Mouse (Mus musculus) C2C12 (cell line): ENCODE measurements around the gene Ppm1l.

Experiments
- CEBPB ChIP-seq: IDR thresholded peaks from one replicate; pipeline ENCODE4 v1.6.1; 2011; ENCODE audit warnings: low read depth, mild to moderate bottlenecking, control low read depth, moderate library complexity
- CTCF ChIP-seq: IDR thresholded peaks from one replicate; pipeline ENCODE4 v1.5.1; 2011; ENCODE audit not compliant: control insufficient read depth, insufficient read depth, insufficient read length
- FOSL1 ChIP-seq: IDR thresholded peaks from one replicate; pipeline ENCODE4 v1.8.0; 2011; ENCODE audit warnings: mild to moderate bottlenecking, low read length; ENCODE audit not compliant: poor library complexity, insufficient read depth, severe bottlenecking
- MAX ChIP-seq: IDR thresholded peaks from one replicate; pipeline ENCODE4 v1.6.1; 2011; ENCODE audit warnings: mild to moderate bottlenecking, control low read depth
- MYOD1 ChIP-seq: IDR thresholded peaks from one replicate; pipeline ENCODE4 v1.6.1; 2011; ENCODE audit warnings: low read depth; ENCODE audit not compliant: control insufficient read depth, insufficient read length
- MYOG ChIP-seq: IDR thresholded peaks from one replicate; pipeline ENCODE4 v1.6.1; 2011; ENCODE audit not compliant: control insufficient read depth, insufficient read length; ENCODE audit errors: extremely low read depth
- USF1 ChIP-seq: IDR thresholded peaks from one replicate; pipeline ENCODE4 v1.6.1; 2011; ENCODE audit warnings: low read depth, mild to moderate bottlenecking, control low read depth, moderate library complexity

DNA sequence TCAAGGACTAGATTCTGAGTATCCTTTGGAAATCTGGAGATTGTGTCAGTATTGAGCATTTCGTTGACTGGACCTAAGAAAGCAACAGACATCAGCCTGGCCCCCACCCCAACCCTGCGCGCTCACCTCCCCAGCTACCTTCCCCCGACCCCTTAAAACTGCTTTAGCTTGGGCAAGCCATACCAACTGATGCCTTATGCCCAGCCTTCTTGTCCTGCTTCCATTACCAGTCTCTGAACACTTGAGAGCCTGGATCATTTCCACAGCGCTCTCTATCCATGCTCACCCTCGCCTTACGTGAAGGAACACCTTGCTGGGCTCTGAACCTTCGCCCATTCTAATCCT is 41.9 kb downstream of the Ppm1l start:
- TF ChIP-seq CTCF (no peak), MAX (no peak), FOSL1 (no peak), MYOG (no peak), USF1 (no peak), MYOD1 (no peak), CEBPB (no peak)
